Mouse (Mus musculus) CD4-positive naive resting alpha-beta T cell, adult 76 days (primary cell): Measurements from ENCODE around the gene Mug1. TPM values are rescaled to one million over a fixed set of nuclear protein-coding genes. Genes with fewer than 3 reads are reported as not detected.

ENCODE experiments used
- total RNA-seq: library from RNA; stranded (reverse); gene quantifications from one replicate; pipeline ENCODE4 v1.2.4, GENCODE M21; 2023

Gene Mug1
- not detected for total RNA-seq

GRCm38 (mm10) chr6:121838271-121838670, at the start of gene Mug1:
Mug1 (plus strand) TSS chr6:121838541.

Other genes starting within 250 kb of the Mug1 start
- gene A2m, start 203.2 kb upstream of the Mug1 start, total RNA-seq: not detected
- gene Gm7298, start 105.6 kb upstream of the Mug1 start, total RNA-seq: not detected
- gene Mug2, start 168.2 kb downstream of the Mug1 start, total RNA-seq: not detected